Mouse (Mus musculus) monocyte, adult 2 months (primary cell): Measurements from ENCODE around the gene Egr2.

Source experiments
- DNase-seq, 2 experiments: peaks; one replicate each; pipeline ENCODE4 v3.0.0; 2022; ENCODE audit warnings: low spot score in 2 of 2, low read depth in 1 of 2

Egr2 gene

DNA sequence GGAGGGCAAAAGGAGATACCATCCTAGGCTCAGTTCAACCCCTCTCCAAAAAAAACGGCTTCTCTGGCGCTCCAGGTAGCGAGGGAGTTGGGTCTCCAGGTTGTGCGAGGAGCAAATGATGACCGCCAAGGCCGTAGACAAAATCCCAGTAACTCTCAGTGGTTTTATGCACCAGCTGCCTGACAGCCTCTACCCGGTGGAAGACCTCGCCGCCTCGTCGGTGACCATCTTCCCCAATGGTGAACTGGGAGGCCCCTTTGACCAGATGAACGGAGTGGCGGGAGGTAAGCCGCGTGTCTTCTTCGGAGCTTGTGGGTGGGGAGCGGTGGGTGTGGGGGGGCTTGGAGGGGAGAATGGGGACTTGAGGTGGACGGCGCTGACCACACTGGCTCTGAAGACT lies 2.8 kb downstream of the Egr2 start:
- no peak for DNase-seq

GRCm38 (mm10) chr10:67538585-67539400 lies 3.5 kb downstream of the Egr2 start:
- DNase-seq = no peak

DNA sequence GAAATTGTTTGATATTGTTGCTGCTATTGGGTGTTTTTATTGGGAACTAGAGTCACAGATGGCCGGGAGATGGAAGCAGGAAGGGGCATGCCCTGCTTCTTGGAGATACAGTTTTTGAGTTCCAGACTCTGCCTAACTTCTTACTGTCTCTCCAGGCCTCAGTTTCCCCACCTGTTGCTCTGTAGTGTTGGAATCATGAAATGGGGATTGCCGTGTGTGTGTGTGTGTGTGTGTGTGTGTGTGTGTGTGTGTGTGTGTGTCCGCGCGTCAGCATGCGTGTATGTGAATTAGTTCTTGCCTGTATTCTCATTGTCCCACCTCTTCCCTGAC lies 4.1 kb downstream of the Egr2 start:
- DNase-seq = no peak

GRCm38 (mm10) chr10:67540591-67540990 lies 5.3 kb downstream of the Egr2 start:
- no peak for DNase-seq

GRCm38 (mm10) chr10:67547850-67548260 lies 12.6 kb downstream of the Egr2 start:
- DNase-seq = no peak

DNA sequence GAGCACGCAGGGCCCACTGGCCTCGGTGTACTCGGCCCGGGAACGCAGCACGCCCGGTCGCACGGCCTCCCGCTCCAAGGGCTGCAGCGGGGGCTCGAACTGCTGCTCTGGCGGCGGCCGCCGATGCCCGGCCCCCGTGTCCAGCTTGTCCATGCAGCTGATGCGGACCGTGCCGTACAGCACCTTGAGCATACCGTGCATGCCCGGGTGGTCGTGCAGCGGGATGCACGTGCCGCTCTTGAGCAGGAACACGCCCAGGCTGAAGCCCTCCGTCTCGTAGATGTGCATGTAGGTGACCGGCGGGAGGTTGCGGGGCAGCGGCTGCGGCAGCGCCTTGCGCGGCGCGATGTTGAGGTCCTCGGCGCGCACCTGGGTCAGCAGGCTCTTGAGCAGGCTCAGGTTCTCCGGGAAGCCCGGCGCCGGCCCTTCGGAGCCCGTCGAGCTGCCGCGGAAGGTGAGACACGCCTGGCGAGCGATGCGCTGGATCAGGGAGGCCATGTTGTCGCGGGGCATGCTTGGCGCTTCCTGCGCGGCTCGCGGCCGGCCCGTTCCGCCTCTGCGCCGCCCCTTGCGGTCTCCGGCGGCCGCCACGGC lies 13.1 kb downstream of the Egr2 start:
- DNase-seq = peak in 1 of 2 experiments; percentile 23

DNA sequence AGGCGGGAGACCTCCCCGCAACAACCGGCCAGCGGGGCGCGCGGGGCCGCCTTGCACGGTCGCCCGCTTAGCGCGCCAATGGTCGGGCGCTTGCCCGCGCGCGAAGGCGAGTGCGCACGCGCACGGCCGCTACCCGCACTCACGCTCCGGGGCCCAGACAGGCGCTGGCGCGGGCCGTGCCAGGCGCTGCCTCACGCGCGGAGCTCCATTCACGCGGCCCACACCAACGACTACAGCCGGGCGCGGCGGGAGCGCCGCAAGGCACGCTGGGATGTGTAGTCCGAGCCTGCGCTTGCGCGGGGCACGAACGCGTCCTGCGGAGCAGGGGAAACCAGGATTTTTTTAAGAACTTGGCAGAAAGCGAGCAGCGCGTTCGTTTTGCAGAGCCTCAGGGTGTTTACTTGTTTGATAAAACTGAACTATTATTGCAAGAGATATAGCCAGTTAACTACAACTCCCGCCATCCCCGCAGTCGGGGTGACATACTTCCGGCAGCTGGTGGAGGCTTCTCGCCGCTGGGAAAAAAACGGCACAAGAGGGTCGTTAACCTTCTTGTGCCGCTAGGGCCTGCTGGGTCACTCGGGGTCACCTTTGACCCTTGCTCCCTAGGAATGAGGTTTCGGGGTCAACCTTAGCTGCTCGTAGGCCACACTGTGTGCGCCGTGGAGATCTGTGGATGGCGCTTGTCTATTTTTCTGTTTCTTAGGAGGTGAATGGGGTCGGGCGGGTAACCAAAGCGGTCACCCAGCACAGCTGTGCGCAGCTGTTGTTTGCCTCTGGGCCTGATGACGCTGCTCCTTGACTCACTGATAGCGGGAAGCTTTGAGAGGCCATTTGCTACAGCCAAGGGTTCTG lies 13.8 kb downstream of the Egr2 start, which contains the start of gene Ado:
Gene Ado, minus strand, starts transcription at position 79 of the 855 bp plus-strand sequence.
- DNase-seq = peak; percentile 50 to 76

GRCm38 (mm10) chr10:67558053-67558452 lies 22.8 kb downstream of the Egr2 start:
- no peak for DNase-seq

DNA sequence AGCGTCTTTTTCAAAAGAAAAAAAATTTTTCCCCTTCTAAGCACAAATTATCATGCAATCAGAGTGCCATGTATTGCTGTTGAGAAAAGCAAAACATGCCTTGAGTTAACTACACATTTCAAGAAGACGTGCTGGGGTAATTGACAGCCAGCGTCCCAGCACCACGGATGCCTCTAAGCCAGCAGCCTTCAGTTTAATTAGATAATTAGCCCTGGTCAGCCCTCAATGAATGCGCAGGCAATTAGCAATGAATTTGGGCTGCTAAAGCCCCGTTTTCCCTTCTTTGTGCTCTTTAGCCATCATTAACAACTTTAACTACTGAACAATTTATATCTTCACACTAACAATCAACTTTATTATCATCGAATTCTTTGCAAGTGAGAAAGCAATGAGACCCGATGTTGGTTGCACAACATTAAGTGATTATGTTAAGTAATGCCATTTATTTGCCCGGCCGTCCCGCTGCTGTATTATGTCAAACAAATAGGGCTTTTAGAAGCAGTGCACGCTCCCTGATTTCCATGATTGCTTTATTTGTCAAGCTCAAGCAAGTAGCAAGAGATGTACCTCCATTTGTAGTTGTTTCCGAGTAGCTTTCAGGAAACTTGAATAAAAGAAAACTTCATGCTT lies 24.6 kb downstream of the Egr2 start:
- DNase-seq = no peak

GRCm38 (mm10) chr10:67561185-67561584 lies 25.9 kb downstream of the Egr2 start:
- no peak for DNase-seq

- no peak for DNase-seq
Observed at GRCm38 (mm10) chr10:67564509-67564908, 29.2 kb downstream of the Egr2 start.

- DNase-seq = no peak
Observed at GRCm38 (mm10) chr10:67566104-67566503, 30.8 kb downstream of the Egr2 start.

GRCm38 (mm10) chr10:67569539-67569938 lies 34.3 kb downstream of the Egr2 start:
- no peak for DNase-seq

DNA sequence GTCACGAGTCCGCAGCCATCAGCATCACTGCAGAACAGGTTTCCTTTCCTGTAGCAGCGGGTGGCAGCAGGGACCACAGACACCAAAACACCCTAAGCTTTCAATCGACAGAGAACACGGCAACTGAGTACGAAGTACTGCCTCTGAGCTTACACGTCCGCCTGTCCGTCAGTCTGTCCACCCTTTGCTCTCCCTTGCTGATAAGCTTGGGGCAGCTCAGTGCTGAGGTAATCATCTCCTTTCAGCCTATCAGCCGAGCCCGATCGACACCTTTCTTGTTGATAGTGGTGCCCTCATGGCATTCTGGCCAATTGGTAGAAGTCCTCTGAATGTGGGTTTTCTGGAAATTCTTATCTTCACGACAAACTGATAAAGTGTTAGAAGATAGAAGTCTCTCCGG lies 36.2 kb downstream of the Egr2 start:
- no peak for DNase-seq

DNA sequence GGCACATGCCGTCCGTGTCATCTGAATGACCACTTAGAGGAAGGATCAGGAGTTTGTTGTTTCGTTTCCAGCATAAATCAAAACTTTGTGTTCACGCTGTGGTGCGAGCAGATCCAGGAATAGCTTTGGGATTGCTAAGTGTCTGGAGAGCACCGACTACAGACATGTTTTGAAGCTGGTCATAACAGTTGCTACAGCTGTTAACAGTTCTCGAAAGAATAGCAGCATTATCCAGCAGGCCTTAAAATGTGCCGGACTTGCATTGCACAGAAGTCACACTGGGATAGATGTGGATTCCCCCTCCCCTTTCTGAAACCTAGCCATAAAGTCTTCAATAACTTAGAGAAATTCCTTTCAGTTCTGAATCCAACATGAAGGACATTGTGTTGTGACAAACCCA lies 38.0 kb downstream of the Egr2 start:
- no peak for DNase-seq

DNA sequence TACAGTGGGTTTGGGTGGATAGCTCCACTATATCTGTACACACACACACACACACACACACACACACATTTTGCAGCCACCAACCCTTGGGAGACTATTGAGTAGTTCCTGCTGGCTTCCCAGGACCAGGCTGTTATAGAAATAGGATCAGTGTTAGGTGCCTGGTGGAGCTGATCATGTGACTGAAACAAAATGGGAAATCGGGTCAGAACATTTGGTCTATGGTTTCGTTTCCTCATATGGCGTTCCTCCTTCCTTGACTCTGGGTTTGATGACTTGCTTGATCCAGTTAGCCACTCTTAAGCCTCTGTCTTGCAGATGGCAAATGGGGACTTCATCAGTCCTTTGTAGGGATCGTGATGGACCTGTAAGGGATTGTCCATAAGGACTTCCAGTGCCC lies 44.6 kb downstream of the Egr2 start:
- no peak for DNase-seq

DNA sequence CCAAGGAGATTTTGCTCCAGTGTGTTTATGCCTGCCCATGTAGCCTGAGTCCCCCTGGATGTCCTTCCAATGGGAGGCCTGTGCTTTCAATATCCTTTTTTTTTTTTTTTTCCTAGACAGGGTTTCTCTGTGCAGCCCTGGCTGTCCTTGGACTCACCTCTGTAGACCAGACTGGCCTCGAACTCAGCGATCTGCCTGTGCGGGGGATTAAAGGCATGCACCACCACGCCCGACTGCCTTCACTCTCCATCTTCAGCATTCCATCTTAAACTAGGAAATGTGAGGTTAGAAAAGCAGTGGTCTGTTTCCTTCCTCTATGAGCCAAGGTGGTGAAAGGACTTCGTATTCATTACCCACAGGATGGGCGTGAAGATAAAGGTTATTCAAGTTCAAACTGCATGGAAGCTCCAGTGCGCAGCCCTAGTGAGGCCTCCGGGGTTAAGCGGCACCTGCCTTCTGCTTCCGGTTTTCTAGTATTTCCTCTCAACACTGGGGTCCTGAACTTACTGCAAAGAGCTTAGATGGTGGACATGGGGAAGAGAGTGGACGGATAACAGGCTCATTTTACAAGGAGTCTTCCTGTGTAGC lies 46.5 kb downstream of the Egr2 start:
- DNase-seq = no peak

DNA sequence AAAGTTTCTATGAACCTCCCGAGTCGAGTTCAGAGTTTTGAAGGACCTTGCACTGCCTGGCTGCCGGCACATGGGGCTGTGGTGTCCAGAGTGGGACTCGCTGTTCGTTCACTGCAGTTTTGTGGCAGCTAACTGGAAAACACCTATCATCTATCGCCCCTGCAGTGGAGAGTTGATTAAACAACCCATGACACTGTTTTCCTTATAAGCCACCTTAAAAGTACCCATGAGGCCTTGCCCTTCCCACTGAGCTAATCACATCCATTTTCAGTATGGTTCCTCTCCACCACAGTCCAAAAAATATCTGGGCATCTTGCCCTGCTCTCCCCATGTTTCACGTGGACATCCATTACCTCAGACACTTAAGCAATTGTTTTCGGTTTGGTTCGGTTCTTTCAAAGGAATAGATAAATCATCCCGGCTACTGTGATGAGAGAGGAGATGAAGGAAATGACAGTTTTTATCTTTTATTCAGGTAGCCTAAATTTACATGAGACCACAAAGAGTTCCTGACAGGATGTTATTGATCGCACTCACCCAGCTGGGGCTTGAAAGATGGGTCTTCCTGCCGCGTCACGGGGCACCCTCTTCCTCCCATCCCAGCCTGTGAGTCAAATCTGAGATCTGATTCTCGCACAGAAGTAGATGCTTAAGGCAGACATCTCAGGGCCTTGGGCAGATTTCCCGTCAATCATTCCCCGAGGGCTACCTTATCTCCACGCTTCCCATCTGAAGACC lies 50.8 kb downstream of the Egr2 start:
- DNase-seq = no peak
